Mouse (Mus musculus) forebrain, embryonic 12.5 days (tissue): Measurements from ENCODE around the gene Vmn1r199. TPM values are rescaled to one million over a fixed set of nuclear protein-coding genes. Genes with fewer than 3 reads are reported as not detected.
"Not testable (repeated sequence)": the region's sequence is repeated elsewhere in the genome, so short reads cannot be mapped to it uniquely, and the experiment has no call there.

Experiments
- ATAC-seq: fragments of 200-750 bp; cut with Nextera tagmentation; 2 replicates; pipeline ENCODE4 v1.8.0; 2017; ENCODE audit warnings: moderate TSS enrichment; ENCODE audit not compliant: low FRiP score
- H3K27ac ChIP-seq: fragments of 300-500 bp; sonication (generic); 2 replicates; pipeline ENCODE4 v1.5.1; 2016; ENCODE audit warnings: mild to moderate bottlenecking
- H3K27me3 ChIP-seq: fragments of 300-500 bp; sonication (generic); 2 replicates; pipeline ENCODE4 v1.6.1; 2016; ENCODE audit warnings: mild to moderate bottlenecking
- H3K36me3 ChIP-seq: fragments of 300-500 bp; sonication (generic); replicated peaks from 2 replicates; pipeline ENCODE4 v1.6.1; 2016; ENCODE audit warnings: mild to moderate bottlenecking
- H3K4me1 ChIP-seq: fragments of 300-500 bp; sonication (generic); 2 replicates; pipeline ENCODE4 v1.6.1; 2016
- H3K4me2 ChIP-seq: fragments of 300-500 bp; sonication (generic); 2 replicates; pipeline ENCODE4 v1.6.1; 2016; ENCODE audit warnings: mild to moderate bottlenecking, moderate library complexity
- H3K4me3 ChIP-seq: fragments of 300-500 bp; sonication (generic); replicated peaks from 2 replicates; pipeline ENCODE4 v1.5.1; 2016; ENCODE audit warnings: mild to moderate bottlenecking
- H3K9ac ChIP-seq: fragments of 300-500 bp; sonication (generic); 2 replicates; pipeline ENCODE4 v1.6.1; 2016; ENCODE audit warnings: mild to moderate bottlenecking
- H3K9me3 ChIP-seq: fragments of 300-500 bp; sonication (generic); 2 replicates; pipeline ENCODE4 v1.6.1; 2016
- WGBS: fragments of 180-500 bp; shearing (Covaris S2); methylation state at CpG from one replicate; pipeline ENCODE4 v1.1.7; 2016; 5-methylcytosine and 5-hydroxymethylcytosine counted together
- polyA plus RNA-seq: library from polyadenylated mRNA; unstranded; fragments of >200 nt; fragmentation: Nextera tagmentation; extraction: Ambion mirVana; gene quantifications from 2 replicates; pipeline ENCODE4 v1.2.1, GENCODE M21; 2016

The Vmn1r199 gene
- polyA plus RNA-seq = not detected in 2 replicates

- no peaks in the 10 kb centered on the region for H3K36me3 ChIP-seq
- no peak within 1 kb of the TSS for H3K9ac ChIP-seq
- no peak within 1 kb of the TSS for H3K4me3 ChIP-seq
- no peak within 1 kb of the TSS for H3K4me2 ChIP-seq
- no peak for ATAC-seq
- no peaks in the 10 kb centered on the region for H3K9me3 ChIP-seq
- WGBS = 82% methylated on average over 2 of the region's 2 CpGs
- H3K4me1 ChIP-seq = no peaks in the 10 kb centered on the region
- no peaks in the 10 kb centered on the region for H3K27me3 ChIP-seq
- H3K27ac ChIP-seq = no peak within 1 kb of the TSS
Observed at GRCm38 (mm10) chr13:22379518-22379917, at the start of gene Vmn1r199. TSS of gene Vmn1r199 (plus strand) at chr13:22379818.

GRCm38 (mm10) chr13:22333269-22333668 lies 46.3 kb upstream of the Vmn1r199 start:
- H3K4me3 ChIP-seq = no peak overlapping the region
- H3K9me3 ChIP-seq = no peaks in the 10 kb centered on the region
- no peaks in the 10 kb centered on the region for H3K4me1 ChIP-seq
- H3K27me3 ChIP-seq = no peaks in the 10 kb centered on the region
- no peak overlapping the region for H3K9ac ChIP-seq
- no peak for ATAC-seq
- no peak overlapping the region for H3K4me2 ChIP-seq
- H3K36me3 ChIP-seq = no peaks in the 10 kb centered on the region
- 85% methylated on average over 2 of the region's 2 CpGs for WGBS
- no peak overlapping the region for H3K27ac ChIP-seq

- 82% methylated on average over 1 of the region's 1 CpGs for WGBS
- Histone ChIP-seq H3K36me3 (no peaks in the 10 kb centered on the region), H3K4me3 (no peak overlapping the region), H3K9me3 (no peaks in the 10 kb centered on the region), H3K27me3 (no peaks in the 10 kb centered on the region), H3K9ac (no peak overlapping the region), H3K27ac (no peak overlapping the region), H3K4me2 (no peak overlapping the region), H3K4me1 (no peaks in the 10 kb centered on the region)
- ATAC-seq = no peak
Observed at GRCm38 (mm10) chr13:22335565-22335964, 44.1 kb upstream of the Vmn1r199 start.

- WGBS = 61% methylated on average over 1 of the region's 1 CpGs
- H3K9ac ChIP-seq = no peak within 1 kb of the TSS
Observed at GRCm38 (mm10) chr13:22350064-22350463, 29.6 kb upstream of the Vmn1r199 start, which contains the start of gene Vmn1r198. TSS of gene Vmn1r198 (plus strand) at chr13:22350364.

GRCm38 (mm10) chr13:22350813-22351212 lies 28.8 kb upstream of the Vmn1r199 start:
- Histone ChIP-seq H3K9me3 (no peaks in the 10 kb centered on the region), H3K4me3 (no peak overlapping the region), H3K4me1 (no peaks in the 10 kb centered on the region), H3K27me3 (no peaks in the 10 kb centered on the region), H3K27ac (no peak overlapping the region), H3K9ac (no peak overlapping the region), H3K4me2 (no peak overlapping the region), H3K36me3 (no peaks in the 10 kb centered on the region)
- ATAC-seq = no peak
- 89% methylated on average over 1 of the region's 1 CpGs for WGBS

More at GRCm38 (mm10) chr13:22350064-22350463, 29.6 kb upstream of the Vmn1r199 start, which contains the start of gene Vmn1r198:
- no peak within 1 kb of the TSS for H3K4me3 ChIP-seq
- no peaks in the 10 kb centered on the region for H3K27me3 ChIP-seq
- no peaks in the 10 kb centered on the region for H3K4me1 ChIP-seq
- no peaks in the 10 kb centered on the region for H3K36me3 ChIP-seq
- no peak for ATAC-seq
- no peak within 1 kb of the TSS for H3K4me2 ChIP-seq
- H3K27ac ChIP-seq = no peak within 1 kb of the TSS
- H3K9me3 ChIP-seq = no peaks in the 10 kb centered on the region

GRCm38 (mm10) chr13:22381128-22381527 lies 1.5 kb downstream of the Vmn1r199 start:
- not testable (repeated sequence) for H3K9ac ChIP-seq, H3K4me1 ChIP-seq, H3K4me3 ChIP-seq, H3K9me3 ChIP-seq, H3K27me3 ChIP-seq, H3K27ac ChIP-seq, ATAC-seq, H3K36me3 ChIP-seq, H3K4me2 ChIP-seq
- WGBS = 79% methylated on average over 3 of the region's 3 CpGs

GRCm38 (mm10) chr13:22383401-22383800 lies 3.8 kb downstream of the Vmn1r199 start:
- Histone ChIP-seq H3K4me3 (no peak overlapping the region), H3K27ac (no peak overlapping the region), H3K36me3 (no peaks in the 10 kb centered on the region), H3K4me2 (no peak overlapping the region), H3K4me1 (no peaks in the 10 kb centered on the region), H3K9ac (no peak overlapping the region), H3K27me3 (no peaks in the 10 kb centered on the region), H3K9me3 (no peaks in the 10 kb centered on the region)
- no peak for ATAC-seq
- 92% methylated on average over 3 of the region's 3 CpGs for WGBS

- WGBS = 94% methylated on average over 1 of the region's 1 CpGs
- 0 out of 2 replicates have a peak, but pooled peaks cover 2% of the 10 kb centered on the region for H3K4me1 ChIP-seq
- no peak overlapping the region for H3K9ac ChIP-seq
- no peak overlapping the region for H3K4me3 ChIP-seq
- ATAC-seq = no peak
- no peak overlapping the region for H3K4me2 ChIP-seq
- no peaks in the 10 kb centered on the region for H3K36me3 ChIP-seq
- H3K27ac ChIP-seq = no peak overlapping the region
- no peaks in the 10 kb centered on the region for H3K9me3 ChIP-seq
- no peaks in the 10 kb centered on the region for H3K27me3 ChIP-seq
Observed at GRCm38 (mm10) chr13:22387050-22387449, 7.4 kb downstream of the Vmn1r199 start.

GRCm38 (mm10) chr13:22390073-22390472 lies 10.5 kb downstream of the Vmn1r199 start, which contains the start of gene Vmn1r200:
TSS of gene Vmn1r200 (plus strand) at chr13:22390373.
- WGBS = 17% methylated on average over 3 of the region's 3 CpGs
- ATAC-seq = no peak

GRCm38 (mm10) chr13:22402978-22403377 lies 23.4 kb downstream of the Vmn1r199 start:
- WGBS = no CpG with 5 or more reads among the region's 1 CpGs
- no peak for ATAC-seq
- no peak overlapping the region for H3K4me3 ChIP-seq
- H3K36me3 ChIP-seq = no peaks in the 10 kb centered on the region
- no peaks in the 10 kb centered on the region for H3K27me3 ChIP-seq
- H3K27ac ChIP-seq = no peak overlapping the region
- H3K4me1 ChIP-seq = no peaks in the 10 kb centered on the region
- peaks cover 15% of the 10 kb centered on the region for H3K9me3 ChIP-seq
- H3K4me2 ChIP-seq = no peak overlapping the region
- H3K9ac ChIP-seq = no peak overlapping the region

More at GRCm38 (mm10) chr13:22390073-22390472, 10.5 kb downstream of the Vmn1r199 start, which contains the start of gene Vmn1r200:
- H3K4me1 ChIP-seq = 0 out of 2 replicates have a peak, but pooled peaks cover 2% of the 10 kb centered on the region
- no peak within 1 kb of the TSS for H3K9ac ChIP-seq
- H3K27me3 ChIP-seq = no peaks in the 10 kb centered on the region
- no peak within 1 kb of the TSS for H3K4me3 ChIP-seq
- H3K4me2 ChIP-seq = no peak within 1 kb of the TSS
- no peaks in the 10 kb centered on the region for H3K9me3 ChIP-seq
- H3K27ac ChIP-seq = no peak within 1 kb of the TSS
- no peaks in the 10 kb centered on the region for H3K36me3 ChIP-seq

Other genes starting within 250 kb of the Vmn1r199 start
- not detected in 2 replicates for gene Vmn1r191, start 195.8 kb upstream of the Vmn1r199 start, polyA plus RNA-seq
- gene Vmn1r192, start 188.7 kb upstream of the Vmn1r199 start, polyA plus RNA-seq = not detected in 2 replicates
- not detected in 2 replicates for gene Vmn1r193, start 156.7 kb upstream of the Vmn1r199 start, polyA plus RNA-seq
- gene Vmn1r194, start 135.6 kb upstream of the Vmn1r199 start, polyA plus RNA-seq = not detected in 2 replicates
- not detected in 2 replicates for gene Vmn1r195, start 109.3 kb upstream of the Vmn1r199 start, polyA plus RNA-seq
- not detected in 2 replicates for gene Vmn1r196, start 89.9 kb upstream of the Vmn1r199 start, polyA plus RNA-seq
- not detected in 2 replicates for gene Vmn1r197, start 55.2 kb upstream of the Vmn1r199 start, polyA plus RNA-seq
- gene Vmn1r198, start 29.5 kb upstream of the Vmn1r199 start, polyA plus RNA-seq = not detected in 2 replicates
- not detected in 2 replicates for gene Vmn1r200, start 10.6 kb downstream of the Vmn1r199 start, polyA plus RNA-seq
- gene Vmn1r201, start 92.1 kb downstream of the Vmn1r199 start, polyA plus RNA-seq = not detected in 2 replicates
- gene Vmn1r202, start 125.6 kb downstream of the Vmn1r199 start, polyA plus RNA-seq = not detected in 2 replicates
- not detected in 2 replicates for gene Vmn1r203, start 138.3 kb downstream of the Vmn1r199 start, polyA plus RNA-seq
- not detected in 2 replicates for gene Vmn1r204, start 173.4 kb downstream of the Vmn1r199 start, polyA plus RNA-seq
- gene Vmn1r205, start 213.2 kb downstream of the Vmn1r199 start, polyA plus RNA-seq = not detected in 2 replicates
- not detected in 2 replicates for gene Vmn1r206, start 244.4 kb downstream of the Vmn1r199 start, polyA plus RNA-seq